Mouse (Mus musculus): Measurements from ENCODE around the gene Nbea. TPM values are rescaled to one million over a fixed set of nuclear protein-coding genes. Genes with fewer than 3 reads are reported as not detected.

Nbea gene
- total RNA-seq (2017): 0.29 to 2.8 TPM (median 0.68 TPM) in 3 replicates

DNA sequence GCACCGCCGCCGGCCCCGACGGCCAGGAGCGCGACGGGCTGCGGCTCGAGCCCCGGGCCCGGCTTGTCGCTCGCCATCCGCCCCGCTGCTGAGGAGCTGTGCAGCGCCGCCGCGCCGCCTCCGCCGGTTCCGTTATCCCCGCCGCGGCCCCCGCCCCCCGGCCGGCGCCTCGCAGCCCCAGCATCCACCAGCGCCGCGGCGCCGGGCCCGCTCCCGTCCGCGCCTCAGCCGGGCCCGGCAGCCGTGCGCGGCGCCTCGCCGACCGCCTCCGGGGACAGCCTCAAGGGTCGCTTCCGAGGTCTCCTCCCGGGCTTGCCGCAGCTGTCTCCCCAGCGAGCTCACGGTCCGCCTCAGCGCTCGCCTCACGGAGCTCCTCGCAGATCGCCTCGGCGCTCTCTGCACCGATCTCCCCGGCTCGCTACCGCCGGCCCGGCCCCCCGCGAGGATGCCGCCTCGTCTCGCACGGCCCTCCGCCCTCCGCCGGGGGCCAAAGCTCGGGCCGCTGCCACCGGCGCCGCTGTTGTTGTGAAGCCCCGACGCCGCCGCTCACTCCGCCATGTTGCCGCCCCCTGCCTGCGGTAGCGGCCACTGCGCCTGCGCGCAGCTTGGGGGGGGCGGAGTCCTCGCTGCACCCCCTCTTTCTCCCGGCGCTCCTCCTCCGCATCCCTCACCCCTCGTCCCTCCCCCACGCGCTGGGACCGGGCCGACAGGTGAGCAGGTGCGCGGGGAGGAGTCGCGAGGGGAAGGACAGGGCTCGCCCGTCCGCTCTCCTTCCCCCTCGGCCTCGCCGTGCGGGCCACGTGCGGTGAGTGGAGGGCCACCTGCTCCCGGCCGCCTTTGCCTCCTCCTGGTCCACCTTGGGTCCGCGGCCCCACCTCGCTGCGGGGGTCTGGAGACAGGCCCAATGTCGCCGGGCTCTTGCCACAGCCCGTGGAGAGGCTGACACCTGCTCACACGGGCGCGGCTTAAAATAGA is at the start of gene Nbea:
Gene Nbea (minus strand): TSS at position 543 of the 975 bp plus-strand sequence.
- no peak for ATAC-seq (replicated peaks; ENCODE audit: insufficient number of reproducible peaks, low FRiP score, low TSS enrichment, poor library complexity, severe bottlenecking)

DNA sequence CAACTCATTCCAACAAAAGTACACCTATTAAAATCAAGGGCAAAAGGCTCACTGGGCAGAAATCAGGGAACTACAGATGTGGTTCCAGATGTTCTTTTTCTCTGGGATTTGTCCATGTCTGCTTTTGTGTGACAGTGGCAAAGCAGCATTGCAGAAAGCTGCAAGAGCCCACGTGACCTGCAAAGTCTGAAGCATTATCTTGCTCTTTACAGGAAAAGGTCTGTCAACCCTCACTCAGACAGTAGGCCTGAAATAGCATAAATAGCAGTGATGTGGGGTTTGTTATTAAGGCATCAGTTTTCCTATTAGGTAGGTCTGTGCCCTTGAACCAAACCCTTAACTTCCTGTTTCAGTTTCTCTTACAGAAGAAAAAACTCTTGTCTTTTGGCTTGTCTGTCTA is 45.8 kb upstream of the Nbea start:
- ATAC-seq (replicated peaks; ENCODE audit: insufficient number of reproducible peaks, low FRiP score, low TSS enrichment, poor library complexity, severe bottlenecking): no peak

DNA sequence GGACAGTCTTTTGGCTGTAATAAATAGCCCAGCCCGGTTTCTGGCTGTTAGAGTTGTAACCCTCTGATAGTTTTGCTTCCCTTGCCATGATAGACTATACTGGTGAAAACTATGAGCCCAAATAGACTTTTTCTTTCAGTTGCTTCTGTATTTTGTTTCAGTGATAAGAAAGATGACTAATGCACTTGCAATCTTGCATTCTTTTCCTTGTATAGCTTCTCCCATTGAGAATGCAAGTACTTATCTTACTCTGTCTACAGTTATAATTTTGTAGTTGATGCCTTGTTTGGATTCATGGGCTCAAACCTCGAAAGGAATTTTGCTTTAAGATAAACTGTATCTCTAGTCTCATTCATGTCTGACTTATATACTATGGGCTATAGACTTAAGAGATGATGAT is 32.5 kb upstream of the Nbea start:
- ATAC-seq (replicated peaks; ENCODE audit: insufficient number of reproducible peaks, low FRiP score, low TSS enrichment, poor library complexity, severe bottlenecking): no peak

DNA sequence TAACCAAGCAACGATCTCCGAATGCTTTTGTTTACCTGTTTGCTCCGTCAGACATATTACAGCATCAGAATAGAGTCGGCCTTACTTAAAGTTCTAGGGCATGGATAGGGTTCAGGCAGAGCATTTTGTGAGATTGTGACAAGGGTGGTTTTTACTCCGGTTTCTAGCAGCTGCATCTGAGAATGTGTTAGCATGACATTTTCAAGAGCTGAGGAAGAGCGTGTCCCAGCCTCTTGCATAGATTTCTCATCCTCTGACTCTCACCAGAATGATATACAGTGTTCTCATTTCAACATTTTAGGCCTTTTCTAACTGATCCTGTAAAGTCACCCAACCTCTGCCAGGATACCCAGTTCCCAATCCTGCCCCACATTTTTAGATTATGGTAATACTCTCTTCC is 20.5 kb upstream of the Nbea start:
- no peak for ATAC-seq (replicated peaks; ENCODE audit: insufficient number of reproducible peaks, low FRiP score, low TSS enrichment, poor library complexity, severe bottlenecking)

DNA sequence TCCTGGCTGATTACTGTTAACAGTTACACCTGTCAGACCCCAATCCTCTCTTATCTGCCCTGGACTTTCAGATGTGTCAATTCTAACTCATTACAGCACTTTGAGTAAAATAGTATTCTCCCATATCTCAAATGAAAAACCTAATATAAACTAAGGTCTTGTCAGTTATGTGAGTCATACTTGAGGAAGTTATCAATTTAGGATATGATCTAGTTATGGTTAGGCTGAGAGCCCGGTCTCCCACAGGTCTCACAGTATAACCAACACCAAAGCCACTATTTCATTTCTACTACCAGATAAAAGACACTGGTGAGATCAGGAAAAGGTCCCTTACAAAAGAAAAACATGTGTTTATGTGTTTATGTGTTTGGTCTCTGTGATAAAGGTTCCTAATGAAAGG is 4.7 kb upstream of the Nbea start:
- no peak for ATAC-seq (replicated peaks; ENCODE audit: insufficient number of reproducible peaks, low FRiP score, low TSS enrichment, poor library complexity, severe bottlenecking)

DNA sequence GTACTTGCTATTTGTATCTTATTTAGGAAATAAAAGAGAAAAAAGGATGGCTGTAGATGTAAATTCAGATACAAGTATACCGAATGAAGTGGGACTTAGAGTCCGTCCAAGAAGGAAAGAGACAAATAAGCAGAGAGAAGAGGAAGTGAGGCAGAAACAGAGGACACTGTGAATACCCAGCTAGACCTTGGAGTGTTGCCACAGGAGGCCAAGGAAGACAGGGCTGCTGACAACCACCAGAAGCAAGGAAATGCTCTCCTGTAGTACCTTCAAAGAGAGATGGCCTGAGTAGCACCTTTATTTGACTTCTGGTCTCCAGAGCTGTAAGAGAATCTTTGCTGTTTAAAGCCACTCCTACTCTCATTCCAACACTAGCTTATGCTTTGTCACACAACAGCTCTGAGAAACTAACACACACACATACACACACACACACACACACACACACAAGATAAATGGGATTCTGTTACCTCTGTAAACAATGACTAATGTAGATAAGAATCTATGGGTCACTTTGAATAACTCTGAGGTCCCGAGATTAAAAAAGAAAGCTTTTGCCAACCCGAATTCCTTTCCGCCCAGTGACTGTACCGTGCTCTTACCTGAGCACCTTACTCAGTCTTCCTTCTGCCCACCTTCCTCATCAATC is 3.8 kb upstream of the Nbea start:
- ATAC-seq (replicated peaks; ENCODE audit: insufficient number of reproducible peaks, low FRiP score, low TSS enrichment, poor library complexity, severe bottlenecking): no peak

DNA sequence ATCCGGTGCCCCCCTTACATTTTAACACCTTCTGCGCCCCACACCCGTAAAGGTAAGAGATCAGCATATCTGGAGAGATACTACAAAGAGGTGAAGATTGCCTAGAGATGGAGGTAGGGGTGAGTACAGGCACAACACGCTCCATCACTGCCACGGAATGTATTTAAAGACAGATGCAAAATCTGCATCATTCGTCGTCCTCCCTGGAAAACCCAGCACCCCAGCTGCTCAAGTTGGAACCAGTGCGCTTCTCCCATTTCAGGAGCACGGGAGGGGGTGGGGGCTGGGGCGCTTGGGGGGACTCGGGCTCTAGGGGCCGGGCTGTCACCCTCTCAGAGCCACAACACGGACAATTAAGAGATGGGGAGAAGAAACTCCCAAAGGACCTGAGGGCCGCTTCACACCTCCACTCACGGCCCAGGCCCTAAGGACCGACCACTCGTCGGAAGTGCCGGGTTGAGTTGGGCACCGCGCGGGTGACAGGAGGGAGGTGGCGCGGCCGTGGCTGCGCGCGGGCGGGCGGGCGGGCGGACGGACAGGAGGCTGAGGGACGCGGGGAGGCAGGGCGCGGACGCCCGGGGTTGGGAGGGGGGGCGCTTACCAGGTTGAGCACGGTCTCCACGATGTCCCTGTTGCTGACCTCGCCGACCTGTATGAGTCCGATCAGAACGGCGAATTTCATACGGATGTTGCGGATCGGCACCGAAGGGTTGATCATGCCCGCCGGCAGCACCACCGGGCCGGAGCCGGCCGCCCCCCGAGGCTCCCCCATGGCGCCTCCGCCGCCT is 936 bp downstream of the Nbea start:
- no peak for ATAC-seq (replicated peaks; ENCODE audit: insufficient number of reproducible peaks, low FRiP score, low TSS enrichment, poor library complexity, severe bottlenecking)

DNA sequence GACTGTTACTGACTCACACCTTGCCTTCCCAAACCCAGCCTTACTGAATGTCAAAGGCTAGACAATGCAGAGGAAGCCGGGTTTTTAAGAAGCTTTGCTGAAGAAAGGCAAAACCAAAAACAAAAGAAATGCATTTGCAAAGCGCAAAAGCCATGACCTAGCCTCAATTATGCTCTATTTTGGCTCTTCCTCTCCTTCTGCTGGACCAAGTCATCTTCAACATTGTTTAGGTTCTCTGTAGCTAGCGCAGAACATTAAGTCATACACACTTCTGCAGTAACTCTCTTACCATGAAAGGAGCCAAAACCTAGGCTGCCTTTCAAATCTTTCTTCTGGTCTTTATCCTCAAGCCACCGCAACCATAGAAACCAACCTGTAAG is 1.5 kb downstream of the Nbea start:
- no peak for ATAC-seq (replicated peaks; ENCODE audit: insufficient number of reproducible peaks, low FRiP score, low TSS enrichment, poor library complexity, severe bottlenecking)

DNA sequence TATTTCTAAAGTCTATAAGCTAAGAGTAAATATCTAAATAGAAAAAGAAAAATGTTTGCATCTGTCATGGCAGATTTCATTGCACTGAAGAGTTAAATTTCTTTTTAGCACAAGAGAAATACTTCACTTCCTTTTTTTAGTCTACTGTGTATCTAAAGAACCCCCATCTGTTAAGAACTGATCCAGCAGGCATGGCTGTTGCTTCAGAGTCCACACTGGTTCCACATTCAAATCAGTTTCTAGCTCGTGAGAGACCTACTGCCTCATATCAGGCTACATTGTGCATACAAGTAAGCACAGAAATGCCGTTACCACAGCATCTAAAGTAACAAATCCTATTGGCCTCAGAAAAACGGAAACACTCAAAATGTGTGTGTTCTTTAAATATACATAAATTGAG is 2.5 kb downstream of the Nbea start:
- ATAC-seq (replicated peaks; ENCODE audit: insufficient number of reproducible peaks, low FRiP score, low TSS enrichment, poor library complexity, severe bottlenecking): no peak

DNA sequence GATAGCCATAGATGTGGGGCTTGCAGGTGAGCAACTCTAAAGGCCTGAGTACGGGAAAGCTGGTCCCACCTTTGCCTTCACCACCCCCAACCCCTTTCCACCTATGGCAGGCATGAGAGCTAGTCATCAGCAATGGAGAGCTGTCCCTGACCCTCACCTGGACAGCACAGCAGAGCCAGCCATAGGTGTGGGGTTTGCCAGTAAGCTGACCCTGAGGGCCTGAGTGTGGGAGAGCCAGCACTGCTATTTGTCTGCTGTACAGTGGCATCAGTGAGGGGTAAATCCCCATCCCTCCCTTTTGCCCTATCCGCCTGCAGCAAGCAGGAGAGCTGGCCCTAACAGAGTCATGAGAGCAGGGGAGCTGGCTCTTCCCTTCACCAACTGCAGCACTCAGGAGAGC is 25.6 kb downstream of the Nbea start:
- ATAC-seq (replicated peaks; ENCODE audit: insufficient number of reproducible peaks, low FRiP score, low TSS enrichment, poor library complexity, severe bottlenecking): no peak

DNA sequence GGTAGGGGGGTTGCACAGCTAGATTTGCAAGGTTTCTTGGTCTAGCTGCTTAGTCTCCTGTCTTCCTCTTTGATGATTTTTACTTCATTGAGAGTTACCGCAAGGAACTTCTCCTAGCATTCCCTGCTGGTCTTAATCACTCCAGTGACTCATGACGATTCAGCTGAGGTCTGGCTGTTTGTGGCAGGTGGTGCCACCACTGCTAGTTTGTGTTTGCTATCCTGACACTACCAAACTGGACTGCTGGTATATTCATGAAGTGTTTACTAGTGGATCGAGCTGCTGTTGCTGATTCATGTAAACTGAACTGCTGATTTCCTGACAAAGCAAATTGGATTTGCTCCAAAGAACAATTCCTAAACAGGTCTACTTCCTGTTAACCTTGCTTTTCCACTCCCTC is 56.8 kb downstream of the Nbea start:
- ATAC-seq (replicated peaks; ENCODE audit: insufficient number of reproducible peaks, low FRiP score, low TSS enrichment, poor library complexity, severe bottlenecking): no peak

DNA sequence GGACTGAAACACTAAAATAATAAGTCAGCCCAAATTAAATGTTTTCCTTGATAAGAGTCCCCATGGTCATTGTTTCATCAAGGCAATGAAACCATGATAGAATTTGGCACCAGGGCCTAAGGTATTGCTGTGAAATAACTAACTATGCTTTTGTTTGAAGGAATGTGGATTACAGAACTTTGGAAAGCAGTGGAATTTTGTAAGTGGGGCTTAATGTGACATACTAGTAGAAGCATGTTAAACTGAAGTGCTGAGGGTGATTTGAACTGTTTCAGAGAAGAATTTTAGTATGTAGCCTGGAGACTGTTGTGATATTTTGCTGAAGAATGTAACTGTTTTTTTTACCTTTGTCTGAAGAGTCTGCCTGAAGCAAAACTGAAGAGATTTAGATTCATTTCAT is 66.9 kb downstream of the Nbea start:
- ATAC-seq (replicated peaks; ENCODE audit: insufficient number of reproducible peaks, low FRiP score, low TSS enrichment, poor library complexity, severe bottlenecking): no peak

DNA sequence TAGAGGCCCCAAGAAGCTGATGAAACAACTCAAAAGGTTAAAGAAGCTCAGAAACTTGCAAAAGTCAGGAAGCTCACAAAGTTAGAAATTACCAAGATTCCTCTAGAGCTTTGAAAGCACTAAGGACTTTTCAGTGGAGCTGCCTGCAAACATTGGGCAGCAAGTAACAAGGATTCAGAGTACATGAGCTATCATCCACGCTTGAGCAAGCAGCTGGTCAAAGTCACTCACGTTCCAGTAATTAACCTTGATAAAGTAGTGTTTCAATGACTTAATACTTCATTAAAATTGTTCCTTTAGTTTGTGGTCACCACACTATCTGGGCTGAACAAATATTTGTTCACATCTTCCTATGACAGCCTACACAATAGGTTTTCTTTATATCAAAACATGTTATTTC is 75.4 kb downstream of the Nbea start:
- ATAC-seq (replicated peaks; ENCODE audit: insufficient number of reproducible peaks, low FRiP score, low TSS enrichment, poor library complexity, severe bottlenecking): no peak

DNA sequence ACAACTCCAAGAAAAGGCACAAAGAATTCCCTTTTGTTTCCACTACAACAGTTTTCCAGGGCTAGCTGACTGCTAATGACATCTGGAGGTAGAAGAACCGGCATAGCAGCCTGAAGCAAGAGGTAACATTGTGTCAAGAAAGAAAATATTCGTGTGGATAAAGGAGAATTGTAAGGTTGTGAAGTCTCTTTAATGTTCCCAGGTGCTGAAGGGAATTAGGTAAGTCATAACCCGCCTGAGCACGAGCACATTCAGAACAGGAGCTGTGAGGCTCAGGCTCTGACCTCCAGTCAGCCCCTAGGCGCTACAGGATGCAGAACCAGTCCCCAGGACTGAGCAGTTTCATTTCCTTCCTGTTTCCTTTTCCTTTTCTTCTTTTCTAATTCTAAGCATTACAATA is 86.4 kb downstream of the Nbea start:
- no peak for ATAC-seq (replicated peaks; ENCODE audit: insufficient number of reproducible peaks, low FRiP score, low TSS enrichment, poor library complexity, severe bottlenecking)

DNA sequence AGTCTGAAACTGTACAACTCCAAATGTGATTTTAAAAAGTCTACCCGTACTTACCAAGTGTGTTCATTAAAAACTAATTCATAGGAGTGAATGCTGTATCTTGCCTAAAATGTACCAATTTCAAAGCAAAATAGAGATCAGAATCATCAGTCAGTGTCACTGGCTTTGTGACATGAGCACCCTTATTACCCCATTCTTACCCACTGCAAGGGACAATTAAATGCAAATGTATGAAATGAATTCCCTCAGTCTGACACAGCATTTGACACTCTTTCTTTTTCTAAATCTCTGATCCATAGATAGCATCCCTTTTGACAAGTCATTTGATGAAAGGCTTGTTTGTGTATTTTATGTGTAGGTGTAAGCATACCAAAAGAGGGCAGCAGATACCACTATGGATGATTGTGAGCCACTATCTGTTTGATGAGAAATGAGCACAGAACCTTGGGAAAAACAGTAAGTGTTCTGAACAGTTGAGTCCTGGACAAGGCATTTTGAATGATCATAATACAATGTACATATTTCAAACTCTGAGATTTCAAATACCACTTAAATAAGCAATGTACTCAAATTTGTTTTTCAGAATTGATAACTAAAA is 104.4 kb downstream of the Nbea start:
- no peak for ATAC-seq (replicated peaks; ENCODE audit: insufficient number of reproducible peaks, low FRiP score, low TSS enrichment, poor library complexity, severe bottlenecking)

DNA sequence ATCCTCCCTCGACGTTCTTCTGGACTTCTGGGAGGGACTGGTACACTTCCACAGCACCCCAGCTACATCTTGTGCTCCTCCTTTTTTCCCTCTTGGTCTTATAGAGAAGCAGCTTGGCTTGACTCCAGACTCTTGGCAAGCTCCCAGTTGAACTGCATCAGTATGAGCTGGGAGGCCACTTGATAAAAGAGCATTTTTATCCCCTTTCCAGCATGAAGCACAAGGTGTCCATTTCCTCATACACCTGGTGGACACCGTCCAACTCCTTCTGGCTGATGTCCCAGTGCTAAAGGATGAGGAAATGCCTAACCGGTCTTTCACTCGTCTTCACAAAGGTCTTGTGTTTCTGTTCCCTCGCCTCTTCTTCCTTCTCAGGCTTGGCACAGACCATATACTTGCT is 115.7 kb downstream of the Nbea start:
- no peak for ATAC-seq (replicated peaks; ENCODE audit: insufficient number of reproducible peaks, low FRiP score, low TSS enrichment, poor library complexity, severe bottlenecking)

DNA sequence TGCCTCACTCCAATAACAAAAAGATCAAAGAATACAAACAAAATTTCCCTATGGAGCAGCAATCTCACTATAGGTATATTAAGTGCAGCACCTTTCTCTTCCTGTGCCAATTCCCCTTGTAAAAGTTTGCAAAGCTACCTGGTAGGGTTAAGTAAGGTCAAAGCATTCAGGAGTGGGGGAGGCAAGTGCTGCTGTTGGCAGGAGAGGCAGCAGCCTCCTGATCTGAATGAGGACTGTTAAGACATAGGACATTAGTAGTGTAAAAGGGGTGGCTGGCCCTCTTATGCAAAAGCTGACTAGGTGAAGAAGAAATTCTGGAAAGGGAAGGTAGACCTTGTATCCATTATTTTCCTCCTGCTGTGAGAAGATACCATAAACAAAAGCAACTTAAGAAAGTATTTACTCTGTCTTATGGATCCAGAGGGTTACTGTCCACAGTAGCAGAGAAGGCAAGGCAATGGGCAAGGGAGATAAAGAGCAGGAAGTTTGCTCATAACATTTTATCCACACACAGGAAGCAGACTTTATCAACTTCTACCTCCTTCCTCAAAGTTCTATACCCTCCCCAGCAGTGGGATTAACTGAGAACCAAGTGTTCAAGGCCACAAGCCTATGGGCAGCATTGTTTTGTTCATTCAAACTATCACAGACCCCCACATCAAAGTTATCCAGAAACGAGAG is 117.0 kb downstream of the Nbea start:
- ATAC-seq (replicated peaks; ENCODE audit: insufficient number of reproducible peaks, low FRiP score, low TSS enrichment, poor library complexity, severe bottlenecking): no peak

DNA sequence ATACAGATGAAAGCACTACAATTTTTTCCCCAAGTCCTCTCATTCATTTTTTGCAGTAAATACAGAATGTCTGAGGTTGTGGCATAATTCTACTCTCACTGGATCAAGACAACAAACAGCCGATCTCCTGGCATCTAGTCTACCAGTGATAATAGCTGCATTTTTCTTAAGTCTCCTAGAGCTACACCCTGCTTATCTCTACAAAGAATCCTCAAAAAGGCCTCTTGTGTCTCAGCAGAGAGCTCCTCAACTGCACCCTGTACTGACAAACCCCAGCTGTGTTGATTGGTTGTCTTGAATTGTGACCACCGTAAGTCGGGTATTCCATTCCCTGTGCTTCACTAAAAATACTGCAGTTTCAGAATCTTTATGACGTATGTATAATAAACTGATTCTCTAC is 118.3 kb downstream of the Nbea start:
- no peak for ATAC-seq (replicated peaks; ENCODE audit: insufficient number of reproducible peaks, low FRiP score, low TSS enrichment, poor library complexity, severe bottlenecking)
